Mouse (Mus musculus) C2C12 (cell line): ENCODE measurements around the gene Smim22.

Experiments
- CEBPB ChIP-seq: IDR thresholded peaks from one replicate; pipeline ENCODE4 v1.6.1; 2011; ENCODE audit warnings: low read depth, mild to moderate bottlenecking, control low read depth, moderate library complexity
- CTCF ChIP-seq: IDR thresholded peaks from one replicate; pipeline ENCODE4 v1.5.1; 2011; ENCODE audit not compliant: control insufficient read depth, insufficient read depth, insufficient read length
- FOSL1 ChIP-seq: IDR thresholded peaks from one replicate; pipeline ENCODE4 v1.8.0; 2011; ENCODE audit warnings: mild to moderate bottlenecking, low read length; ENCODE audit not compliant: poor library complexity, insufficient read depth, severe bottlenecking
- MAX ChIP-seq: IDR thresholded peaks from one replicate; pipeline ENCODE4 v1.6.1; 2011; ENCODE audit warnings: mild to moderate bottlenecking, control low read depth
- MYOG ChIP-seq: IDR thresholded peaks from one replicate; pipeline ENCODE4 v1.6.1; 2011; ENCODE audit not compliant: control insufficient read depth, insufficient read length; ENCODE audit errors: extremely low read depth
- USF1 ChIP-seq: IDR thresholded peaks from one replicate; pipeline ENCODE4 v1.6.1; 2011; ENCODE audit warnings: low read depth, mild to moderate bottlenecking, control low read depth, moderate library complexity

DNA sequence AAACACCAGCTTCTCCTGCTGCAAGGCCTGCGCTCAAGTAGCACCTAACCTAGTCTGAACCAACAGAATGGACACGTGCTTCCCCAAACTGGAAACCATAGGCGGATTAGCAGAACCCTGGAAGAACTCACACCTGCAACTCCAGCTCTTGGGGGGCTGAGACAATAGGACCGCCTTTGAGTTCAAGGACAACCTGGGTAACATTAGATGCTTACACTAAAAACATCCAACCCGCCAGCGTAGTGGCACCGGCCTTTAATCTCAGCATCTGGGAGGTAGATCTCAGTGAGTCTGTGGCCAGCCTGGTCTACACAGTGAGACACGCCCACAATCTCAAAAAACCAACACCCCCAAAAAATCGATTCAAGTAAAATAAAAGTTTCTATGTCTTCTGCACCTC, 43.7 kb upstream of the Smim22 start:
- TF ChIP-seq CTCF (no peak), MAX (no peak), FOSL1 (no peak), USF1 (no peak), MYOG (no peak), CEBPB (no peak)
